Comparison of ENCODE assay signal across 8 mouse cellular contexts in genomic region chr6:72828857-72829256, GRCm38 (mm10). TPM values are rescaled to one million over a fixed set of nuclear protein-coding genes. Genes with fewer than 3 reads are reported as not detected.
DNase-seq lines count a peak whose midpoint lies in the region; ATAC-seq and TF ChIP-seq lines count a peak whose summit lies in the region.

No protein-coding gene starts in this region.

- ATAC-seq in CD4-positive, CD25-positive, alpha-beta regulatory T cell, adult 4 months = no peak

- H3K4me1 ChIP-seq in lung, adult 2 months (ENCODE audit: control insufficient read depth, insufficient read depth, low read length) = no peaks in the 10 kb centered on the region

- peak; percentile 38 for DNase-seq in CD4-positive, CD25-positive, alpha-beta regulatory T cell, adult 2 months (ENCODE audit: low read depth, low spot score)
- DNase-seq in lung, adult 2 months = peak; percentile 18
- DNase-seq in lung, postnatal 25 days (ENCODE audit: low spot score) = no peak
- no peak for DNase-seq in brain, embryonic 14.5 days (ENCODE audit: low read depth)
- peak; percentile 24 for DNase-seq in lung, postnatal 10 days
- no peak for DNase-seq in right cerebral cortex, adult 2 months (ENCODE audit: low spot score in 2 of 2)
- no peak for DNase-seq in right cerebral cortex, adult 18-20 months

- TF ChIP-seq POLR2A in lung, adult 2 months (IDR thresholded peaks at IDR 0.05; ENCODE audit: borderline replicate concordance, extremely low read depth, low read depth, low read length) = no peak
- no peak for TF ChIP-seq POLR2A in brain, embryonic 14.5 days (IDR thresholded peaks at IDR 0.05; ENCODE audit: borderline replicate concordance, extremely low read depth, insufficient read depth, insufficient read length, poor library complexity, severe bottlenecking)

- peak; percentile 55 for TF ChIP-seq CTCF in lung, adult 2 months (IDR thresholded peaks at IDR 0.05; ENCODE audit: insufficient read depth, low read length)
- peak; percentile 48; the same call in 1 of the 2 replicates for TF ChIP-seq CTCF in brain, embryonic 14.5 days (IDR thresholded peaks at IDR 0.05; ENCODE audit: borderline replicate concordance, extremely low read depth, insufficient read depth, insufficient read length)

- no peak overlapping the region for H3K4me3 ChIP-seq in lung, adult 2 months (replicated peaks; ENCODE audit: extremely low read depth, low read depth, low read length)

- 84% methylated on average over 3 of the region's 3 CpGs for WGBS in lung, adult 2 months

RNA-seq across cellular contexts. Expression of gene Tcf7l1, which starts 39.8 kb away (rescaled TPM):
- 1 to 10 TPM; 2.0 to 2.3 TPM for polyA plus RNA-seq in CD4-positive, CD25-positive, alpha-beta regulatory T cell, adult 4 months (2017; shearing (Covaris generic))
- polyA plus RNA-seq in lung, adult 2 months (2012; rRNA removed) = 27.8 and 30.1 TPM in 2 replicates
- 13.1 and 14.5 TPM in 2 replicates for polyA plus RNA-seq in brain, embryonic 14.5 days (2012; rRNA removed)

Comparison
In these comparisons a context has a peak if more than half of its experiments do, and no peak if none do; other contexts are left out.
1. DNase-seq: peak in CD4-positive, CD25-positive, alpha-beta regulatory T cell, adult 2 months (single experiment), lung, adult 2 months (single experiment) and lung, postnatal 10 days (single experiment); none in lung, postnatal 25 days (single experiment), brain, embryonic 14.5 days (single experiment), right cerebral cortex, adult 2 months (0 of 2) and right cerebral cortex, adult 18-20 months (single experiment).